Mouse (Mus musculus): ENCODE measurements around the gene Arhgef40. TPM values are rescaled to one million over a fixed set of nuclear protein-coding genes. Genes with fewer than 3 reads are reported as not detected.
A peak's percentile ranks its signal among the peaks of the same experiment; 100 is the strongest.
"Not testable (repeated sequence)": the region's sequence is repeated elsewhere in the genome, so short reads cannot be mapped to it uniquely, and the experiment has no call there.

The Arhgef40 gene
- polyA plus RNA-seq, 1 experiment from 2014 or later = 75.9 TPM

GRCm38 (mm10) chr14:52044901-52045678 lies 60.6 kb downstream of the Arhgef40 start:
- peak; percentile 53; the same call in 1 of the 2 replicates for ATAC-seq
- 16% methylated on average over 8 of the region's 8 CpGs for WGBS
- Histone ChIP-seq H3K4me2 (no peak overlapping the region), H3K4me3 (no peak overlapping the region), H3K9me3 (replicated peaks) (no peaks in the 10 kb centered on the region), H3K27me3 (no peaks in the 10 kb centered on the region), H3K9ac (no peak overlapping the region), H3K27ac (no peak overlapping the region), H3K36me3 (ENCODE audit: poor library complexity, severe bottlenecking) (no peaks in the 10 kb centered on the region), H3K4me1 (peaks cover 12% of the 10 kb centered on the region; the same call in 1 of the 2 replicates)

GRCm38 (mm10) chr14:52045966-52046565 lies 61.5 kb downstream of the Arhgef40 start:
- H3K9me3 ChIP-seq (replicated peaks) = no peaks in the 10 kb centered on the region
- H3K4me1 ChIP-seq = peaks cover 12% of the 10 kb centered on the region; the same call in 1 of the 2 replicates
- H3K9ac ChIP-seq = no peak overlapping the region
- H3K36me3 ChIP-seq (ENCODE audit: poor library complexity, severe bottlenecking) = no peaks in the 10 kb centered on the region
- WGBS = 58% methylated on average over 9 of the region's 9 CpGs
- no peak overlapping the region for H3K4me2 ChIP-seq
- peak; percentile 48; the same call in 1 of the 2 replicates for ATAC-seq
- H3K4me3 ChIP-seq = no peak overlapping the region
- H3K27ac ChIP-seq = no peak overlapping the region
- no peaks in the 10 kb centered on the region for H3K27me3 ChIP-seq

GRCm38 (mm10) chr14:52052720-52053119 lies 68.2 kb downstream of the Arhgef40 start:
- ATAC-seq = not testable (repeated sequence)

More at GRCm38 (mm10) chr14:52052720-52053119, 68.2 kb downstream of the Arhgef40 start:
- H3K36me3 ChIP-seq (ENCODE audit: poor library complexity, severe bottlenecking); H3K4me3 ChIP-seq; H3K4me1 ChIP-seq; H3K27me3 ChIP-seq; H3K9ac ChIP-seq; H3K27ac ChIP-seq; H3K9me3 ChIP-seq (replicated peaks); H3K4me2 ChIP-seq: not testable (repeated sequence)
- 89% methylated on average over 3 of the region's 3 CpGs for WGBS

Other genes starting within 250 kb of the Arhgef40 start
- gene Ang4, start 211.1 kb upstream of the Arhgef40 start, polyA plus RNA-seq (2015; fragmentation: Nextera tagmentation; extraction: Ambion mirVana) = not detected in 2 replicates
- gene AY358078, start 184.7 kb upstream of the Arhgef40 start, polyA plus RNA-seq (2015; fragmentation: Nextera tagmentation; extraction: Ambion mirVana) = not detected in 2 replicates
- gene Ear6, start 131.0 kb upstream of the Arhgef40 start, polyA plus RNA-seq (2015; fragmentation: Nextera tagmentation; extraction: Ambion mirVana) = not detected in 2 replicates
- gene Mettl17, start 99.9 kb upstream of the Arhgef40 start, polyA plus RNA-seq (2015; fragmentation: Nextera tagmentation; extraction: Ambion mirVana) = 60.5 and 76.5 TPM in 2 replicates
- gene Slc39a2, start 91.8 kb upstream of the Arhgef40 start, polyA plus RNA-seq (2015; fragmentation: Nextera tagmentation; extraction: Ambion mirVana) = 1.3 and 1.5 TPM in 2 replicates
- gene Ndrg2, start 70.6 kb upstream of the Arhgef40 start, polyA plus RNA-seq (2015; fragmentation: Nextera tagmentation; extraction: Ambion mirVana) = 98.2 and 99.0 TPM in 2 replicates
- gene Tppp2, start 66.3 kb upstream of the Arhgef40 start, polyA plus RNA-seq (2015; fragmentation: Nextera tagmentation; extraction: Ambion mirVana) = not detected in 2 replicates
- not detected in 2 replicates for gene Rnase13, start 61.9 kb upstream of the Arhgef40 start, polyA plus RNA-seq (2015; fragmentation: Nextera tagmentation; extraction: Ambion mirVana)
- gene Tmem253, start 30.9 kb downstream of the Arhgef40 start, polyA plus RNA-seq (2015; fragmentation: Nextera tagmentation; extraction: Ambion mirVana) = 0.63 and 0.96 TPM in 2 replicates
- gene Zfp219, start 36.0 kb downstream of the Arhgef40 start, polyA plus RNA-seq (2015; fragmentation: Nextera tagmentation; extraction: Ambion mirVana) = 52.3 and 58.6 TPM in 2 replicates
- not detected in 2 replicates for gene Olfr221, start 57.7 kb downstream of the Arhgef40 start, polyA plus RNA-seq (2015; fragmentation: Nextera tagmentation; extraction: Ambion mirVana)
- 830 and 894 TPM in 2 replicates for gene Hnrnpc, start 119.3 kb downstream of the Arhgef40 start, polyA plus RNA-seq (2015; fragmentation: Nextera tagmentation; extraction: Ambion mirVana)
- gene Rpgrip1, start 126.0 kb downstream of the Arhgef40 start, polyA plus RNA-seq (2015; fragmentation: Nextera tagmentation; extraction: Ambion mirVana) = 82.5 and 91.0 TPM in 2 replicates
- gene Supt16, start 212.7 kb downstream of the Arhgef40 start, polyA plus RNA-seq (2015; fragmentation: Nextera tagmentation; extraction: Ambion mirVana) = 83.8 and 86.1 TPM in 2 replicates

Data from forebrain, embryonic 13.5 days (tissue).